Mouse (Mus musculus) forebrain, embryonic 10.5 days (tissue): Measurements from ENCODE around the gene Cenpq. TPM values are rescaled to one million over a fixed set of nuclear protein-coding genes. Genes with fewer than 3 reads are reported as not detected.

Source experiments
- DNase-seq: peaks from one replicate; pipeline ENCODE4 v3.0.0-alpha.2; 2017; ENCODE audit warnings: low spot score; ENCODE audit errors: extremely low spot score
- H3K27ac ChIP-seq: fragments of 300-500 bp; sonication (generic); 2 replicates; pipeline ENCODE4 v1.5.1; 2016; ENCODE audit warnings: mild to moderate bottlenecking
- H3K27me3 ChIP-seq: fragments of 300-500 bp; sonication (generic); 2 replicates; pipeline ENCODE4 v1.6.1; 2016; ENCODE audit warnings: mild to moderate bottlenecking; ENCODE audit not compliant: poor library complexity, severe bottlenecking
- H3K36me3 ChIP-seq: fragments of 300-500 bp; sonication (generic); replicated peaks from 2 replicates; pipeline ENCODE4 v1.6.1; 2016; ENCODE audit warnings: mild to moderate bottlenecking, moderate library complexity
- H3K4me1 ChIP-seq: fragments of 300-500 bp; sonication (generic); 2 replicates; pipeline ENCODE4 v1.6.1; 2016
- H3K4me3 ChIP-seq: fragments of 300-500 bp; sonication (generic); 2 replicates; pipeline ENCODE4 v1.5.1; 2016; ENCODE audit warnings: mild to moderate bottlenecking, moderate library complexity
- H3K9me3 ChIP-seq: fragments of 300-500 bp; sonication (generic); 2 replicates; pipeline ENCODE4 v1.6.1; 2016; ENCODE audit warnings: mild to moderate bottlenecking, moderate library complexity
- WGBS: fragments of 180-500 bp; shearing (Covaris S2); methylation state at CpG from one replicate; pipeline ENCODE4 v1.1.7; 2016; 5-methylcytosine and 5-hydroxymethylcytosine counted together
- polyA plus RNA-seq: library from polyadenylated mRNA; unstranded; fragments of >200 nt; fragmentation: Nextera tagmentation; extraction: Ambion mirVana; gene quantifications from 2 replicates; pipeline ENCODE4 v1.2.1, GENCODE M21; 2016

Cenpq gene
- polyA plus RNA-seq = 40.2 and 44.5 TPM in 2 replicates

DNA sequence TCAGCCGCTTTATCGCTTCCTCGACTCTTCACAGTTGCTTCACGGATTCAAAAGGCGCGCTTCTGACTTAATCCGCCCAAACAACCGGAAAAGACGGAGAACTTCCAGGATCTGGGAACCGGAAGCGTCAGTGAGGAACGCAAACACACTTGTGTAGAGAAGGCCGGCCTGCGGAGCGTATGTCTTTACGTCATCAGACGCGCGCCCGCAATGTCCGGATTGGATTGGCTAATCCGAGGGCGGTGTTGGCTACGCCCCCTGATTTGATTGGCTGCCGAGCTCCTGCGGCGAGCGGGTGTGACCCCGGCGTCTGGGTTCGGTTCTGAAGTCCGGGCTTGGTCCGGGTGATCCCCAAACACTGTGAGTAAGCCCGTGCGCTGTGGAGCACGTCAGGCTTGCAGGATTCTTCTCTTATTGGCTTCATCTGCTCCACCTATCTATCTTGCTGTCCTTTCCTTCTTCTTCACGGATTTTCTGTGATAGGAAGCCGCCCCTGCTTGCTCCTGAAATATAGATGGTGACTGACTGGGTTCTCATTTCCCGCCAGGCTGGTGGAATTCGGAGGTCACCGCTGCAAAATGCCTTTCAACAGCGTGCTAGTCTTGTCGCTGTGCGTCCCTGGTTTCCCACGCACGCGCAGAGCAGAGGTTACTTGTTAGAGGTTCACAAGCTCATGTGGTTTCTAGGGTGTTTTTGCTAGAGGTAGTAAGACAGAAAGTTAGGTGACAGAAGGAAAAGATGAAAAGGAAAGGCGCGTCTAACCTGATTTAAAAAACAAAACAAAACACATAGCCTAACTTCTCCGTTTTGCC, at the start of gene Cenpq, which contains the start of gene Mut:
Cenpq (minus strand) TSS at position 628 of the 812 bp plus-strand sequence.
Mut (plus strand) TSS at position 266 of the 812 bp plus-strand sequence.
- Histone ChIP-seq H3K4me3 (peak within 1 kb of the TSS; percentile 73), H3K36me3 (peaks cover 33% of the 10 kb centered on the region), H3K27me3 (no peaks in the 10 kb centered on the region), H3K27ac (peak within 1 kb of the TSS; percentile 90), H3K4me1 (peaks cover 15% of the 10 kb centered on the region), H3K9me3 (no peaks in the 10 kb centered on the region)
- under 1% methylated on average over 50 of the region's 50 CpGs for WGBS
- DNase-seq = peak; percentile 95

DNA sequence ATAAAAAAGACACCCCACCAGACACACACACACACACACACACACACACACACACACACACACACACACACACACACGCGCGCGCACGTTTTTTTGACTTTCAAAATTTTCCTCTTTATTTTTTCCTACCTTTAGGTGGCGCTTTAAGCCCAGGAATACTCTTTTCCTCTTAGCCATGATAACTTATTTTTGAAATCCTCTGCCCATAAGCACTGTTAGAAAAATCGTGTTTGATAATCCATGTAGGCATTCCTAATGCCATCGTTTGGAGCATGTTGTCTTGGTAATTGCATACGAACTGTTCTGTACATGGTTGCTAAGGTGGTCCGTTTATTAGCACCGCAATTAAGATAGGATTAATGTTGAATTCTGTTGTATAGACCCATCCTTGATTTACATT, 43.1 kb upstream of the Cenpq start:
- H3K27me3 ChIP-seq = no peaks in the 10 kb centered on the region
- H3K36me3 ChIP-seq = no peaks in the 10 kb centered on the region
- no peak for DNase-seq
- H3K4me1 ChIP-seq = no peaks in the 10 kb centered on the region
- WGBS = 79% methylated on average over 11 of the region's 11 CpGs
- H3K27ac ChIP-seq = no peak overlapping the region
- H3K9me3 ChIP-seq = no peaks in the 10 kb centered on the region
- H3K4me3 ChIP-seq = no peak overlapping the region

DNA sequence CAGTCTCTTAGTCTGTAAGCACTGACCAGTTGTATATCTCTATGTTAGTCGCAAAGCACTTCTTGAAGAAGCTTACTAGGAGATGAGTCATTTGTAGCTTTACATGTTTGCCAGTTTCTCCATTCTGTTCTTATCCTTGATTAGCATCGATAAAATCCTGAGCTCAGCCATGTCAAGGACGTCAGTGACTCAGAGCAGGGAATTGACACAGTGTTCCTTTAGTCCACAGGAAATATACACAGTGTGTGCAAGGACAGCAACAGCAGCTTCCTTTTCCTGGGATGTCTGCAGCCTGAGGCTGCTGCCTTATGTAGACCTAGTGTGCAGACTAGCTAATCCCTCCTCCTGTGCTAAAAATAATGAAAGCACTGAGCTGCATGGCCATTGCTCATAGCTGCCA, 13.7 kb upstream of the Cenpq start:
- Histone ChIP-seq H3K4me1 (no peaks in the 10 kb centered on the region), H3K9me3 (no peaks in the 10 kb centered on the region), H3K36me3 (peaks cover 43% of the 10 kb centered on the region), H3K27me3 (no peaks in the 10 kb centered on the region), H3K27ac (no peak overlapping the region), H3K4me3 (no peak overlapping the region)
- no peak for DNase-seq
- WGBS = 94% methylated on average over 3 of the region's 3 CpGs

DNA sequence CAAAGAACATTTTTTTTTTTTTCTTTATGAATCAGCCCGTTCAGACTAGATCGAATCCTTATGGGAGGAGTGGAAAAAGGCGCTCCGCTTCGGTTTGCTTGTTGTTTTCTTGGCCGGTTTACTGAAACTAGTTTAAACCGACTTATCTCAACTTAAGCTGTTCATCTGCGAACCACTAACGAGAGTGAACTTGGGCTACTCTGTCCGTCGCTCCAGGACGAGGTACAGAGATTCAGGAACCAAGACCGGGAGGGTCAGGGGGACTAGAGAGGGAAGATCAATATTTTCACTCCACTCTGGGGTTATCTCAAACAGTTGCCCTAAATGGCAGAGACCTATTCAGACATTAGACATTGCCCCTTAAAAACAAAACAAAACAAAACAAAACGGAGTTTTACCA, 862 bp downstream of the Cenpq start:
- peaks cover 38% of the 10 kb centered on the region for H3K36me3 ChIP-seq
- H3K9me3 ChIP-seq = no peaks in the 10 kb centered on the region
- peak overlapping the region; percentile 90 for H3K27ac ChIP-seq
- 1% methylated on average over 14 of the region's 14 CpGs for WGBS
- H3K4me3 ChIP-seq = peak overlapping the region; percentile 73
- no peaks in the 10 kb centered on the region for H3K27me3 ChIP-seq
- DNase-seq = no peak
- peaks cover 15% of the 10 kb centered on the region for H3K4me1 ChIP-seq

DNA sequence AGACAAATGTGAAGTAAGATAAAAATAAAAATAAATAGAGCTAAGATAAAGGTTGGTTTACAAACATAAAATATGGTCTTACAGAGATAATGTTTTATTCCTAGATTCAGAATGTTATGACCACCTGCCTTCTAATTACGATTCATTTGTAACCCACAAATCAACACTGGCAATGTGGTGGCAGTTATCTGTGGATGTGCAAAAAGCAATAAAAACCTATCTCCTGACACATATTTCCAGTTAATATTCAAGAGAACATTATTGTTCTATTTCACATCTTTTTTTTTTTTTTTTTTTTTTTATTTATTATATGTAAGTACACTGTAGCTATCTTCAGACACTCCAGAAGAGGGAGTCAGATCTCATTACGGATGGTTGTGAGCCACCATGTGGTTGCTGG, 19.3 kb downstream of the Cenpq start:
- H3K27ac ChIP-seq = no peak overlapping the region
- H3K4me1 ChIP-seq = no peaks in the 10 kb centered on the region
- H3K4me3 ChIP-seq = no peak overlapping the region
- WGBS = 100% methylated on average over 1 of the region's 2 CpGs
- no peak for DNase-seq
- H3K36me3 ChIP-seq = no peaks in the 10 kb centered on the region
- H3K27me3 ChIP-seq = no peaks in the 10 kb centered on the region
- H3K9me3 ChIP-seq = no peaks in the 10 kb centered on the region

DNA sequence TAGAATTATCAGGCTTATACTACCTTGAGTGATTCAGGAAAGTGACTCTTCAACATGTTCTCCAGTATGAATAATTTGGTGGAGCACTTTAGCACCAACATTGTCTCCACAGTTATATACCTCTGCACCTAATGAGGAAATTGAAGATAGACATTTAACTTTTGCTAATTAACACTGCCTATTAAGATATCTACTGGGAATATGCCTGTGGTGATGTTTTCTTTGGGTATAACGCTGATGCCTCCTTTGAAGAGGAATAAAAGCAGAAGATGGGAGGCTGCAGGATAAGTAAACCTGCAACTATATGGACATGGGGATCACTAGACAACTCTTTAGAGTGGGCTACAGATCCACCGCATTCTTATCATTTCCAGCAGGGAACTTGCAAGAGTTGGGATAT, 20.6 kb downstream of the Cenpq start, which contains the start of gene Glyatl3:
Glyatl3 (minus strand) TSS at position 101 of the 400 bp plus-strand sequence.
- Histone ChIP-seq H3K27ac (no peak within 1 kb of the TSS), H3K4me3 (no peak within 1 kb of the TSS), H3K36me3 (no peaks in the 10 kb centered on the region), H3K9me3 (no peaks in the 10 kb centered on the region), H3K4me1 (no peaks in the 10 kb centered on the region), H3K27me3 (no peaks in the 10 kb centered on the region)
- 97% methylated on average over 2 of the region's 2 CpGs for WGBS
- DNase-seq = no peak

DNA sequence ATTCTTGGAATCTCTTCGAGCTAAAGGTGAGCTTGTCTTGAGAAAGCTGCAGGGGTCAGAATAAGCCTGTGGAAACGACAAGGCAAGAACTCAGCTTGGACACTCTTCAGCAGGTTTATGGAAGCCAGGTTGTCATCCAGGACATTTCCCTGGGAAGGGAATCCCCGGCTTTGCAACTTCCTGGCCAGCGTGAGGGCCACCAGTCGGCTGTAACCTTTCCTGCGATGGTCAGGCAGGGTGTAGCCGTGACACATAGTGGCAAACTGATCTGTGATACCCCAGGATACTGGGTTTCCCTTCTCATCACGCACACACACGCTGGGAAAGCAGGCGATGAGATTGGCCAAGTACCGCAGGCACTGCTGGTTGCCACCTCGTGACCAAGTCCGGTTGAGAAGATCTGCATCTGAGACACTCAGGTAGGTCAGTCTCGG, 30.1 kb downstream of the Cenpq start:
- 20% methylated on average over 14 of the region's 14 CpGs for WGBS
- Histone ChIP-seq H3K9me3 (no peaks in the 10 kb centered on the region), H3K27ac (no peak overlapping the region), H3K4me3 (peak overlapping the region; percentile 30), H3K4me1 (peaks cover 12% of the 10 kb centered on the region), H3K36me3 (no peaks in the 10 kb centered on the region), H3K27me3 (no peaks in the 10 kb centered on the region)
- DNase-seq = no peak

DNA sequence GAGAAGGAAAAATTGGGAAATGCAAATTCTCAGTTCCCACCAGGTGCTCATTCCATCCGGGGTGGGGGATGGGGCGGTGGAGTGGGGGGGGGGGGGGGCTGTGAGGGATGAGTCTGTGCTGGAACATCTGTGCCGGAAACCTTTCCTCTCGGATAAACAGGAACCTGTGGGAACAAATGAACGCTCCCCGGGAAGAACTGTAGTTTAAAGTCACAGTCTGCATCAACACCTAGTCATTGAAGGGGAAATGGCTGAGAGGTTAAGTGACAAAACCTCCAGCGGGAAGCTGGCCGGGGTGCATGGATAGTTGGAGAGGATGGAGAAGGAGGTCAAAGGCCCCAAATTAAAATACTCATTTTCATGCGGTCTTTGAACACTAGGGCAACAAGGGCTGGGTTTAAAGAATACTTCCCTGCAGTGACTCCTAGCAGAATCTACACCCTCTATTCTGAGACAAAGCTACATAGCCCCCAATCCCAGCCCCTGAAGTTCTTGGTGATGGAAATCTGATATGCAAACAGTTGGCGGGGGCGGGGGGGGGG, 30.7 kb downstream of the Cenpq start:
- WGBS = 11% methylated on average over 11 of the region's 11 CpGs
- no peaks in the 10 kb centered on the region for H3K9me3 ChIP-seq
- peaks cover 12% of the 10 kb centered on the region for H3K4me1 ChIP-seq
- no peak overlapping the region for H3K27ac ChIP-seq
- DNase-seq = no peak
- no peaks in the 10 kb centered on the region for H3K36me3 ChIP-seq
- H3K4me3 ChIP-seq = peak overlapping the region; percentile 30; the same call in 1 of the 2 replicates
- H3K27me3 ChIP-seq = no peaks in the 10 kb centered on the region

DNA sequence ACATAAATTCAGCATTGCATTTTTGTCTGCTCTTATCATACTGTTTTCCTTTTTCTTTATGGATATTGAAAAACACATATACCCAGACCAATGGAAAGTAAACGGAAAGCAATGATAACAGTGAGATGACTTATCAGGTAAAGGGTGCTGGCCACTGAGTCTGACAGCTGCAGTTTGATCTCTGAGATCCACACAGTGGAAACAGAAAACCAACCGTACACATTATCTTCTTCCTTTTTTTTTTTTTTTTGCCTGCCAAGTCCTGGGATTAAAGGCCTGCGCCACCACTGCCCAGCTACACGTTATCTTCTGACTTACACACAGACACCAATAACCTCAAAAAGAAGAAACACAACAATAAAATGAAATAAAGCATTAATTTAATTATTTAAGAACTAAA, 31.5 kb downstream of the Cenpq start:
- no peak overlapping the region for H3K27ac ChIP-seq
- no peaks in the 10 kb centered on the region for H3K9me3 ChIP-seq
- peaks cover 12% of the 10 kb centered on the region for H3K4me1 ChIP-seq
- no peaks in the 10 kb centered on the region for H3K27me3 ChIP-seq
- H3K36me3 ChIP-seq = no peaks in the 10 kb centered on the region
- DNase-seq = no peak
- no peak overlapping the region for H3K4me3 ChIP-seq
- WGBS = 80% methylated on average over 4 of the region's 4 CpGs

DNA sequence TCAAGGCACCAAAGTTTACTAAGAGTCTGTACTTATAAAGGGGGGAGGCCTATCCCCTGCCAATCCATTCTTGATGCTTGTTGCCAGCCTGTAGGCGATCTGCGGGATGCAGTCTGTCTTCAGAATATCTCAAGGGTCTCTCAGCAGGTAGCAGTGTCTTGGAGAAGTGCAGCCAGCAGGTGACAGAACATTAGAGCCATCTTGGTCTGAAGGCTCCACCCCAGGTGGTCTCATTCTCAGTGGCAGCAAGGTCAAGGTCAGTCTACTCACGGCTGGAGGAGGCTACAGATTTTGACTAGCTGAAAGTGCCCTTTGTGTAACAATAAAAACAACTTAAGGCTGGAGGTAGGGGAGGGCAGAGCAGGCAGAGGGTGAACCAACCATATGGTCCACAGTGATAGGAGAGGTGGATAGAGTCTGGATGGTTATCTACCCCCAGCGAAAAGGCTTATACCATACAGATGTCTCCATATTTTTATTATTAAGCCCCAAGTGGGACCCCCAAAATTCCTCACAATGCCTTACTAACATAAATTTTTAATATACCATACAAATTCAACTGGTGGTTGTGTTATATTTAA, 35.0 kb downstream of the Cenpq start:
- Histone ChIP-seq H3K9me3 (no peaks in the 10 kb centered on the region), H3K4me1 (peaks cover 11% of the 10 kb centered on the region), H3K27ac (no peak overlapping the region), H3K27me3 (no peaks in the 10 kb centered on the region), H3K4me3 (no peak overlapping the region), H3K36me3 (no peaks in the 10 kb centered on the region)
- WGBS = 40% methylated on average over 4 of the region's 4 CpGs
- DNase-seq = no peak

DNA sequence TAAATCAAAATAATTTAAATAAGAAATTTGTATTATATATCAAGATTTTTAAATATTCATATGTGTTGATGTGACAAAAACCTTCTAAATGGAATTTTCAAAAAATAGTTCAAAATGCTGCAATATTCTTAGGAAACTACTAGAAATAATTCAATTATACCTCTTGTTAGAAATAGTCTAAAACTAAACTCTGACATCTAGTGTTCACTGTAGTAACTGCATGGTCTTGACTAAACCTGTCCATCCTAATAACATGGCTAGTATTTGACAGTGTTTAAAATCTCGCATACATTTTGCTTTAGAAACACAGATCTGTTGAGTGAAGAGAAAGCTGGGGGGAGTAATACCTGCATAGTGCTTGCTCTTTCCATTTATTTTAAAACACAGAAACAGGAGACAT, 38.0 kb downstream of the Cenpq start:
- no peaks in the 10 kb centered on the region for H3K27me3 ChIP-seq
- 80% methylated on average over 1 of the region's 1 CpGs for WGBS
- H3K27ac ChIP-seq = no peak overlapping the region
- H3K4me1 ChIP-seq = no peaks in the 10 kb centered on the region
- H3K36me3 ChIP-seq = no peaks in the 10 kb centered on the region
- no peaks in the 10 kb centered on the region for H3K9me3 ChIP-seq
- no peak for DNase-seq
- no peak overlapping the region for H3K4me3 ChIP-seq

DNA sequence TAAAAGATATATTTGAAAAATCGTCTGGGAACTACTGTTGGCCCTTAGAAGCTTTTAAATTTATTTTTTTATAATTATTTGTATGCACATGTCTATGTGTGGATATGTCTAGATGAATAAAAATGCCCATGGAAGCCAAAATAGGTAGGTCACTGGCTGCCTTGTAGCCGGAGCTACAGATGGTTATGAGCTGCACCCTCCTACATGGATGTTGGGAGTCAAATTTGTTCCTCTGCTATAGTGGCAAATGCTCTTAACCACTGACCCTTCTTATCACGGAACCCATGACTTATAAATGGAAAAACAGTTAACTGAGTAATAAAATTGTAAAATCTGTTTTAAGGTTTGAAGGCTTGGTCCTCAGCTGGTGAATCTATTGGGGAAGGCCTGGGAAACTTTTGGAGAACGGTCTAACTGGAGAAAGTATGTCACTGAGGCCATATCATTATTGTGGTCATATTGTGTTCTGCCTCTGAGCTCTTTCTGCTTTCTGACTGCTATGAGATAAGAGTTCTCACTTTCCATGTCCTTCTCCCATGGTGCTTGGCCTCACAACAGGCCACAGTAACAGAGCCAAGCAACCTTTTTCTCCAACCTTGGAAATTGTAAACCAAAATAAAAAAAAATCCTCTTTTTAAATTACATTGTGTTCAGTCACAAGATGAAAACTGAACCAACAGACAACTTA, 46.9 kb downstream of the Cenpq start:
- H3K27ac ChIP-seq = no peak overlapping the region
- no peaks in the 10 kb centered on the region for H3K27me3 ChIP-seq
- no peaks in the 10 kb centered on the region for H3K9me3 ChIP-seq
- H3K4me3 ChIP-seq = no peak overlapping the region
- 82% methylated on average over 4 of the region's 4 CpGs for WGBS
- DNase-seq = no peak
- H3K36me3 ChIP-seq = no peaks in the 10 kb centered on the region
- H3K4me1 ChIP-seq = no peaks in the 10 kb centered on the region
